Mouse (Mus musculus) ES-E14 (cell line): Measurements from ENCODE around the gene Clec1a.

Experiments
- CHD2 ChIP-seq: IDR thresholded peaks from 2 replicates; pipeline ENCODE4 v1.6.1; 2014; ENCODE audit warnings: mild to moderate bottlenecking, low read depth, low read length, inconsistent platforms
- ZC3H11A ChIP-seq: IDR thresholded peaks from 2 replicates; pipeline ENCODE4 v1.6.1; 2012; ENCODE audit warnings: low read depth, mild to moderate bottlenecking, inconsistent platforms, low read length, borderline replicate concordance

- TF ChIP-seq CHD2 (no peak), ZC3H11A (no peak)
Measured at GRCm38 (mm10) chr6:129423734-129424072, 28.1 kb downstream of the Clec1a start.
